Mouse (Mus musculus) gonadal fat pad, adult 2 months (tissue): ENCODE measurements around the gene Gm10251. TPM values are rescaled to one million over a fixed set of nuclear protein-coding genes. Genes with fewer than 3 reads are reported as not detected.
"Not testable (repeated sequence)": the region's sequence is repeated elsewhere in the genome, so short reads cannot be mapped to it uniquely, and the experiment has no call there.

Experiments
- DNase-seq: peaks from one replicate; pipeline ENCODE4 v3.0.0-alpha.2; 2012; ENCODE audit warnings: low read depth
- polyA plus RNA-seq: library from polyadenylated mRNA; depleted of rRNA; stranded (reverse); fragments of >200 nt; gene quantifications from 2 replicates; pipeline ENCODE4 v1.2.3, GENCODE M21; 2012; rRNA removed

Gm10251 gene
- polyA plus RNA-seq, result not detected in 2 replicates

- not testable (repeated sequence) for DNase-seq
Measured at GRCm38 (mm10) chr14:6684070-6684469, at the start of gene Gm10251. Gene Gm10251, minus strand, starts transcription at chr14:6684170.

- DNase-seq, result not testable (repeated sequence)
Measured at GRCm38 (mm10) chr14:6720151-6720550, 36.2 kb upstream of the Gm10251 start, which contains the start of gene Gm8050. Gene Gm8050, minus strand, starts transcription at chr14:6720251.

- not testable (repeated sequence) for DNase-seq
Measured at GRCm38 (mm10) chr14:6622318-6622717, 61.7 kb downstream of the Gm10251 start, which contains the start of gene Gm3460. Gene Gm3460, minus strand, starts transcription at chr14:6622418.

GRCm38 (mm10) chr14:6606436-6606835 is 77.5 kb downstream of the Gm10251 start:
- DNase-seq, result not testable (repeated sequence)

- DNase-seq, result not testable (repeated sequence)
Measured at GRCm38 (mm10) chr14:6605004-6605403, 79.0 kb downstream of the Gm10251 start.

GRCm38 (mm10) chr14:6604551-6604950 is 79.4 kb downstream of the Gm10251 start:
- DNase-seq, result not testable (repeated sequence)

GRCm38 (mm10) chr14:6590513-6590912 is 93.5 kb downstream of the Gm10251 start, which contains the start of gene Gm3629:
Gene Gm3629, minus strand, starts transcription at chr14:6590613.
- DNase-seq, result not testable (repeated sequence)

Other genes with a start within 250 kb of the Gm10251 start
- not detected in 2 replicates for gene Gm3594, start 239.6 kb downstream of the Gm10251 start, polyA plus RNA-seq
- gene Gm8356, start 146.9 kb downstream of the Gm10251 start, polyA plus RNA-seq, result not detected in 2 replicates
- 0.15 and 0.38 TPM in 2 replicates for gene Gm3629, start 93.6 kb downstream of the Gm10251 start, polyA plus RNA-seq
- not detected in 2 replicates for gene Gm3460, start 61.8 kb downstream of the Gm10251 start, polyA plus RNA-seq
- gene Gm8050, start 36.1 kb upstream of the Gm10251 start, polyA plus RNA-seq, result 0.09 TPM in 1 of 2 replicates, not detected in the other
- 0.66 and 0.92 TPM in 2 replicates for gene Gm3636, start 58.2 kb upstream of the Gm10251 start, polyA plus RNA-seq
- gene Gm8362, start 90.2 kb upstream of the Gm10251 start, polyA plus RNA-seq, result not detected in 2 replicates
- not detected in 2 replicates for gene Gm3642, start 156.1 kb upstream of the Gm10251 start, polyA plus RNA-seq
- gene Gm3667, start 205.8 kb upstream of the Gm10251 start, polyA plus RNA-seq, result 0.23 and 0.26 TPM in 2 replicates